ENCODE assay signal across 36 mouse cellular contexts in genomic region chrX:23675450-23675849, GRCm38 (mm10). TPM values are rescaled to one million over a fixed set of nuclear protein-coding genes. Genes with fewer than 3 reads are reported as not detected.
DNase-seq lines count a peak whose midpoint lies in the region; ATAC-seq and TF ChIP-seq lines count a peak whose summit lies in the region.
"Had no signal": no experiment of that assay in that cellular context is flagged by ENCODE, and none has a peak within 500 bp of the region (broad histone marks: within the 10 kb centered on the region; RNA-seq: fewer than 3 reads in every experiment).

No protein-coding gene starts in this region.

- no peak overlapping the region for H3K9ac ChIP-seq in lung, postnatal 0 days (replicated peaks; ENCODE audit: low read depth)
- H3K9ac ChIP-seq in midbrain, embryonic 14.5 days (replicated peaks; ENCODE audit: low read length), result no peak overlapping the region
- H3K9ac ChIP-seq: embryonic facial prominence, embryonic 13.5 days; heart, embryonic 15.5 days; hindbrain, embryonic 13.5 days; liver, embryonic 14.5 days; lung, embryonic 15.5 days; neural tube, embryonic 13.5 days had no signal

- H3K4me2 ChIP-seq in lung, postnatal 0 days (replicated peaks; ENCODE audit: low read depth, low read length), result no peak overlapping the region
- no peak overlapping the region for H3K4me2 ChIP-seq in midbrain, embryonic 14.5 days (ENCODE audit: low read length)
- H3K4me2 ChIP-seq: embryonic facial prominence, embryonic 13.5 days; heart, embryonic 15.5 days; hindbrain, embryonic 13.5 days; lung, embryonic 15.5 days; midbrain, embryonic 11.5 days; neural tube, embryonic 13.5 days had no signal

- H3K9me3 ChIP-seq in lung, postnatal 0 days (ENCODE audit: low read length), result no peaks in the 10 kb centered on the region
- no peaks in the 10 kb centered on the region for H3K9me3 ChIP-seq in midbrain, embryonic 14.5 days (ENCODE audit: control insufficient read depth, low read length)
- H3K9me3 ChIP-seq: embryonic facial prominence, embryonic 13.5 days; forebrain, embryonic 10.5 days; heart, embryonic 10.5 days; heart, embryonic 15.5 days; hindbrain, embryonic 13.5 days; lung, embryonic 15.5 days; neural tube, embryonic 13.5 days had no signal

- no peak for TF ChIP-seq EP300 in lung, postnatal 0 days (IDR thresholded peaks at IDR 0.05)

- no peak for ATAC-seq in lung, postnatal 0 days
- peak; percentile 94 for ATAC-seq in common myeloid progenitor, adult 5-6 weeks (replicated peaks; ENCODE audit: low read depth, poor library complexity, severe bottlenecking)
- ATAC-seq in megakaryocyte progenitor cell, adult 5-6 weeks (replicated peaks; ENCODE audit: poor library complexity), result peak; percentile 91
- no peak for ATAC-seq in midbrain, embryonic 14.5 days (ENCODE audit: low FRiP score, low TSS enrichment)
- ATAC-seq in megakaryocyte-erythroid progenitor cell, adult 5-6 weeks (replicated peaks; ENCODE audit: low FRiP score, low TSS enrichment, poor library complexity, severe bottlenecking), result no peak
- ATAC-seq: CD4-positive, CD25-positive, alpha-beta regulatory T cell, adult 4 months; forebrain, embryonic 16.5 days; intestine, embryonic 16.5 days had no signal

- no peaks in the 10 kb centered on the region for H3K36me3 ChIP-seq in lung, postnatal 0 days (ENCODE audit: insufficient read depth, low read length)
- no peaks in the 10 kb centered on the region for H3K36me3 ChIP-seq in midbrain, embryonic 14.5 days (ENCODE audit: control insufficient read depth, insufficient read depth, low read length)
- H3K36me3 ChIP-seq: embryonic facial prominence, embryonic 13.5 days; forebrain, embryonic 10.5 days; heart, embryonic 10.5 days; heart, embryonic 15.5 days; hindbrain, embryonic 13.5 days; lung, embryonic 15.5 days; neural tube, embryonic 13.5 days had no signal

- 95% methylated on average over 1 of the region's 1 CpGs for WGBS in lung, postnatal 0 days
- 84% methylated on average over 1 of the region's 1 CpGs for WGBS in midbrain, embryonic 14.5 days

- no peaks in the 10 kb centered on the region for H3K27me3 ChIP-seq in lung, postnatal 0 days (replicated peaks; ENCODE audit: insufficient read depth, low read length)
- H3K27me3 ChIP-seq in midbrain, embryonic 14.5 days (ENCODE audit: control insufficient read depth, insufficient read depth, low read length), result no peaks in the 10 kb centered on the region
- H3K27me3 ChIP-seq: embryonic facial prominence, embryonic 13.5 days; heart, embryonic 15.5 days; hindbrain, embryonic 13.5 days; lung, embryonic 15.5 days; neural tube, embryonic 13.5 days had no signal

- H3K4me1 ChIP-seq in lung, postnatal 0 days (ENCODE audit: insufficient read depth, low read depth, low read length), result no peaks in the 10 kb centered on the region
- no peaks in the 10 kb centered on the region for H3K4me1 ChIP-seq in midbrain, embryonic 14.5 days (ENCODE audit: control insufficient read depth, insufficient read depth, low read length)
- H3K4me1 ChIP-seq: embryonic facial prominence, embryonic 13.5 days; forebrain, embryonic 10.5 days; heart, embryonic 10.5 days; heart, embryonic 15.5 days; hindbrain, embryonic 13.5 days; lung, embryonic 15.5 days; neural tube, embryonic 13.5 days had no signal

- DNase-seq in lung, postnatal 0 days (ENCODE audit: low spot score), result peak; percentile 8
- no peak for DNase-seq in lung, adult 18-20 months
- DNase-seq in A20 (ENCODE audit: low read depth, low spot score), result peak; percentile 48
- no peak for DNase-seq in gastrocnemius, postnatal 25 days
- DNase-seq in midbrain, embryonic 14.5 days, result no peak
- DNase-seq: adrenal gland, adult 8-10 months; cerebellum, adult 11 months; cerebellum, adult 9-10 months; cerebellum, postnatal 36 days; gastrocnemius, postnatal 10 days; heart, adult 11 months; kidney, adult 8-10 months; kidney, postnatal 4 days; left cerebral cortex, postnatal 4 days; lung, postnatal 4 days; right cerebral cortex, adult 18-20 months; right cerebral cortex, postnatal 4 days; thymus, adult 2 months; thymus, postnatal 36 days had no signal

- TF ChIP-seq CTCF in lung, postnatal 0 days (IDR thresholded peaks at IDR 0.05), result no peak

- no peak overlapping the region for H3K4me3 ChIP-seq in lung, postnatal 0 days (ENCODE audit: low read depth, low read length)
- H3K4me3 ChIP-seq in midbrain, embryonic 14.5 days (replicated peaks; ENCODE audit: low read depth, low read length), result no peak overlapping the region
- H3K4me3 ChIP-seq: embryonic facial prominence, embryonic 13.5 days; forebrain, embryonic 10.5 days; heart, embryonic 10.5 days; heart, embryonic 15.5 days; hindbrain, embryonic 13.5 days; lung, embryonic 15.5 days; neural tube, embryonic 13.5 days had no signal

- H3K27ac ChIP-seq in lung, postnatal 0 days (ENCODE audit: low read length), result no peak overlapping the region
- no peak overlapping the region for H3K27ac ChIP-seq in midbrain, embryonic 14.5 days (replicated peaks; ENCODE audit: low read depth, low read length)
- H3K27ac ChIP-seq: embryonic facial prominence, embryonic 13.5 days; forebrain, embryonic 10.5 days; heart, embryonic 10.5 days; heart, embryonic 15.5 days; hindbrain, embryonic 13.5 days; kidney, postnatal 0 days; liver, embryonic 14.5 days; lung, embryonic 15.5 days; neural tube, embryonic 13.5 days; stomach, postnatal 0 days had no signal

RNA-seq across cellular contexts. Expression of gene Wdr44, which starts 17.4 kb away (rescaled TPM):
- 9.3 and 10.6 TPM in 2 replicates for polyA plus RNA-seq in lung, postnatal 0 days (2015; fragmentation: Nextera tagmentation; extraction: Ambion mirVana)
- total RNA-seq in common myeloid progenitor, adult 5-6 weeks (2017), result 8.8 and 14.3 TPM in 2 replicates
- 11.8 and 14.5 TPM in 2 replicates for total RNA-seq in megakaryocyte progenitor cell, adult 5-6 weeks (2015)
- total RNA-seq in megakaryocyte progenitor cell, adult 5-6 weeks (2017), result 8.9 and 10.9 TPM in 2 replicates
- 10 to 100 TPM; 10.5 to 13.2 TPM for total RNA-seq in gastrocnemius, postnatal 25 days (2021)
- 12.6 and 17.0 TPM in 2 replicates for polyA plus RNA-seq in midbrain, embryonic 14.5 days (2014; fragmentation: Nextera tagmentation; extraction: Ambion mirVana)
- total RNA-seq in megakaryocyte-erythroid progenitor cell, adult 5-6 weeks (2014; fragmentation: Nextera tagmentation), result 14.2 and 19.0 TPM in 2 replicates
- 12.1 and 14.8 TPM in 2 replicates for total RNA-seq in megakaryocyte-erythroid progenitor cell, adult 5-6 weeks (2017)

Comparison
In these comparisons a context has a peak if more than half of its experiments do, and no peak if none do; other contexts are left out.
1. DNase-seq: peak in lung, postnatal 0 days (single experiment) and A20 (single experiment); none in lung, adult 18-20 months (0 of 2), gastrocnemius, postnatal 25 days (single experiment) and midbrain, embryonic 14.5 days (single experiment).
2. ATAC-seq: peak in common myeloid progenitor, adult 5-6 weeks (single experiment) and megakaryocyte progenitor cell, adult 5-6 weeks (single experiment); none in lung, postnatal 0 days (single experiment), midbrain, embryonic 14.5 days (single experiment) and megakaryocyte-erythroid progenitor cell, adult 5-6 weeks (single experiment).